Mouse (Mus musculus): ENCODE results near the gene Cbr4. TPM values are rescaled to one million over a fixed set of nuclear protein-coding genes. Genes with fewer than 3 reads are reported as not detected.

Cbr4 gene
- polyA plus RNA-seq, 1 experiment from 2014 or later = 51.2 TPM

DNA sequence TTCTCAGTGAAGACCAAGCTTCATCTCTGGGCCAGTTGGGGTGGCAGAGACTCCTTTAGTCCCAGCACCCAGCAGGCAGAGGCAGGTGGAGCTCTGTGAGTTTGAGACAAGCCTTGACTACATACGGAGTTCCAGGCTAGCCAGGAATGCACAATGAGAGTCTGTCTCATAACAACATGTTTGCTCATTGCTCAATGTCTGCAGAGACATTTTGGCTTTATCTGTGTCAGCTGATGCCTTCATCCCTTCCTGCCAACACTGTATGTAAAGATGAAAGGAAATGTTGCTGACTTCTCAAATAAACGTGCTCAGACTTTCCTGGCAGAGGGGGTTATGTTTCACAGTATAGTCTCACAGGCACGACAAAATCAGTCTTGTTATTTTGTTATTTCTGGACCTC is 13.4 kb downstream of the Cbr4 start:
- no peak for ATAC-seq

GRCm38 (mm10) chr8:61502277-61502676 is 14.7 kb downstream of the Cbr4 start:
- no peak overlapping the region for H3K4me2 ChIP-seq (replicated peaks; ENCODE audit: low read depth)
- H3K36me3 ChIP-seq (ENCODE audit: control insufficient read depth, insufficient read depth) = peaks cover 16% of the 10 kb centered on the region; the same call in 1 of the 2 replicates
- ATAC-seq = peak; percentile 69
- no peaks in the 10 kb centered on the region for H3K27me3 ChIP-seq (replicated peaks; ENCODE audit: control insufficient read depth, insufficient read depth, low read length)
- no peak overlapping the region for H3K27ac ChIP-seq (ENCODE audit: low read depth, low read length)
- H3K4me1 ChIP-seq (replicated peaks; ENCODE audit: control insufficient read depth, insufficient read depth, low read length) = no peaks in the 10 kb centered on the region
- no peaks in the 10 kb centered on the region for H3K9me3 ChIP-seq (ENCODE audit: control insufficient read depth)
- TF ChIP-seq CTCF (IDR thresholded peaks at IDR 0.05; ENCODE audit: low read depth) = no peak
- H3K9ac ChIP-seq (ENCODE audit: low read depth, low read length) = no peak overlapping the region
- no peak overlapping the region for H3K4me3 ChIP-seq (ENCODE audit: low read depth, low read length)

More for the DNA sequence above, 13.4 kb downstream of the Cbr4 start:
- no peaks in the 10 kb centered on the region for H3K4me1 ChIP-seq (replicated peaks; ENCODE audit: control insufficient read depth, insufficient read depth, low read length)
- no peak overlapping the region for H3K27ac ChIP-seq (ENCODE audit: low read depth, low read length)
- H3K9me3 ChIP-seq (ENCODE audit: control insufficient read depth) = no peaks in the 10 kb centered on the region
- peaks cover 27% of the 10 kb centered on the region; the same call in 1 of the 2 replicates for H3K36me3 ChIP-seq (ENCODE audit: control insufficient read depth, insufficient read depth)
- no peak overlapping the region for H3K9ac ChIP-seq (ENCODE audit: low read depth, low read length)
- H3K4me2 ChIP-seq (replicated peaks; ENCODE audit: low read depth) = no peak overlapping the region
- no peak for TF ChIP-seq CTCF (IDR thresholded peaks at IDR 0.05; ENCODE audit: low read depth)
- H3K4me3 ChIP-seq (ENCODE audit: low read depth, low read length) = no peak overlapping the region
- no peaks in the 10 kb centered on the region for H3K27me3 ChIP-seq (replicated peaks; ENCODE audit: control insufficient read depth, insufficient read depth, low read length)
- 34% methylated on average over 3 of the region's 3 CpGs for WGBS

DNA sequence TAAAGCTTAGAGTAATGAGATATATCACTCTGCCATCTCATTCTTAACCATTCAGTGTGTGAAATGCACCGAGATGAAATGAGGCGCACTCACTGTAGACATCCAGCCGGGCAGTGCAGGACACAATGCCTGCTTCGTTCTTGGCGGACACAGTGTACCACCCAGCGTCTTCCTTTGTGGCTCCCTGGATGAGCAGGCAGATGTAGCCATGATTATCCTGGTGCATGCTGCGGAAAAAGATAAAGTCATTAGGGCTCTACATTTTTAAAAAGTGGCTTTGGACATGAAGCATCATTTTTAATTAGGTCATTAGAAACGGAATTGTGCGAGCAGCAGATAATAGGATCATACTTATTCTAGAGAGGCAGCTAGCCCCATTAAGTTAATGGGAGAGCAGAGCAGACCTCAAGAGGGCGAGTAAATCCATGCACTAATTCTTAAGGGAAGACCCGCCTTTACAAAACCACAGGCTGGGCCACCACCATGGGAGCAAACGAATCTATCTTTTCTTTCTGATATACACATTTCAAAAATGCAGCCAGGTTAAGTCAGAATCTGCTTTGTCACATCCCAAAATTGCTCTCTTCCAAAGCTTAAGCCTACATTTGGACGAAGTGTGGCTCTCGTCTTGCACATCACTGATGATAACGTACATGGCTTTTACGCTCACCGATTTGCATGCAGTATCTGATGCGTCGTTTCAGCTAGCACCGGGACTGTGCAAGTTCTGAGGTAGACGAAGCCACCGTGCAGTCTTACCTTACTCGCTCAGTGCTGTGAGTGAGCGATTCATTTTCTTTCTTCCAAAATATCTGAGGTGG is 27.8 kb downstream of the Cbr4 start:
- no peak for TF ChIP-seq CTCF (IDR thresholded peaks at IDR 0.05; ENCODE audit: low read depth)
- Histone ChIP-seq H3K36me3 (ENCODE audit: control insufficient read depth, insufficient read depth) (peaks cover 68% of the 10 kb centered on the region), H3K9me3 (ENCODE audit: control insufficient read depth) (no peaks in the 10 kb centered on the region), H3K4me3 (ENCODE audit: low read depth, low read length) (no peak overlapping the region), H3K9ac (ENCODE audit: low read depth, low read length) (no peak overlapping the region), H3K4me1 (replicated peaks; ENCODE audit: control insufficient read depth, insufficient read depth, low read length) (no peaks in the 10 kb centered on the region), H3K27me3 (replicated peaks; ENCODE audit: control insufficient read depth, insufficient read depth, low read length) (no peaks in the 10 kb centered on the region), H3K27ac (ENCODE audit: low read depth, low read length) (no peak overlapping the region; the same call in 1 of the 2 replicates), H3K4me2 (replicated peaks; ENCODE audit: low read depth) (no peak overlapping the region)
- 93% methylated on average over 24 of the region's 24 CpGs for WGBS
- ATAC-seq = no peak

- H3K27ac ChIP-seq (ENCODE audit: low read depth, low read length) = no peak overlapping the region; the same call in 1 of the 2 replicates
- ATAC-seq = peak; percentile 67; the same call in 1 of the 2 replicates
- no peaks in the 10 kb centered on the region for H3K27me3 ChIP-seq (replicated peaks; ENCODE audit: control insufficient read depth, insufficient read depth, low read length)
- TF ChIP-seq CTCF (IDR thresholded peaks at IDR 0.05; ENCODE audit: low read depth) = peak; percentile 96
- peaks cover 66% of the 10 kb centered on the region for H3K36me3 ChIP-seq (ENCODE audit: control insufficient read depth, insufficient read depth)
- no peaks in the 10 kb centered on the region for H3K9me3 ChIP-seq (ENCODE audit: control insufficient read depth)
- H3K4me2 ChIP-seq (replicated peaks; ENCODE audit: low read depth) = no peak overlapping the region
- H3K4me3 ChIP-seq (ENCODE audit: low read depth, low read length) = no peak overlapping the region
- no peaks in the 10 kb centered on the region for H3K4me1 ChIP-seq (replicated peaks; ENCODE audit: control insufficient read depth, insufficient read depth, low read length)
- H3K9ac ChIP-seq (ENCODE audit: low read depth, low read length) = no peak overlapping the region
- WGBS = 54% methylated on average over 25 of the region's 25 CpGs
These were observed 28.6 kb downstream of the Cbr4 start for GRCm38 (mm10) chr8:61515931-61516744.

DNA sequence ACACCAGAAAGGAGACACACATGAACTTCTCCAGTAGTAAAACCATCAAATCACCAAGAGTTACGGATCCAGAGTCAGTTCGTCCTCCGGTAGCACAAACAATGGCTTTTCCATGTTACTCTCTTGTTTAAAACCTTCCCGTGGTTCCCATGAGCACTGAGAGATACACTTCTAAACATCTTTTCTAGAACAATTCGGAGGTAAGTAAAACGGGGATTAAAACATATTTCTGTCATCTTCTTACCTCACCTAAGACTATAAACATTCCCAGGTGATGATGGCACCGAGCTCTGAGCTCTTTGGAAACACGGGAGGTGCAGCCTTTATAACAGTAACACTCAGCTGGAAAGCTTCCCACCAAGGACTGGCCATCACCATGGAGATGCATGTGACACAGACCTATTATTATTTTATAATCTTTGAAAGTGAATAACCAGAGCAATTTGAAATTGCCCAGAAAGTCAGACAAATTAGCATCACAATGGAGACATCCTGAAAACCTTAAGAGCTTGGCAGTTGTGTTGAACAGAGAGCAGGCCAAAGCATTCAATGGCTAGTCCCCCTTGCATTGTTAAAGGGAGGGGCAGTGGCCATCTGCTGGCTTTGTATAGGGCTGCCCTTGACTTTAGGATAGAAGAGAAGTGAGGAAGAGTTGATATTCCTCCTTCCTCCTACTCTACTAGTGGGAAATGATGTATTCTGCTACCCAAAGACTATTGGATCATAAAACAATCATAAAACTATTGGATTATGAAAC is 29.4 kb downstream of the Cbr4 start:
- Histone ChIP-seq H3K9ac (ENCODE audit: low read depth, low read length) (no peak overlapping the region), H3K9me3 (ENCODE audit: control insufficient read depth) (no peaks in the 10 kb centered on the region), H3K4me3 (ENCODE audit: low read depth, low read length) (no peak overlapping the region), H3K4me2 (replicated peaks; ENCODE audit: low read depth) (no peak overlapping the region), H3K27ac (ENCODE audit: low read depth, low read length) (no peak overlapping the region), H3K27me3 (replicated peaks; ENCODE audit: control insufficient read depth, insufficient read depth, low read length) (no peaks in the 10 kb centered on the region), H3K4me1 (replicated peaks; ENCODE audit: control insufficient read depth, insufficient read depth, low read length) (no peaks in the 10 kb centered on the region), H3K36me3 (ENCODE audit: control insufficient read depth, insufficient read depth) (peaks cover 67% of the 10 kb centered on the region)
- no peak for ATAC-seq
- 79% methylated on average over 8 of the region's 8 CpGs for WGBS
- no peak for TF ChIP-seq CTCF (IDR thresholded peaks at IDR 0.05; ENCODE audit: low read depth)
